Mouse (Mus musculus) frontal cortex, adult (tissue): ENCODE data around the gene Ercc1.

Experiments used
- ATAC-seq: cut with Nextera tagmentation; 2 replicates; pipeline ENCODE4 v1.9.2; 2017; ENCODE audit warnings: mild to moderate bottlenecking, moderate library complexity, mixed read lengths; ENCODE audit not compliant: low TSS enrichment

Ercc1 gene

GRCm38 (mm10) chr7:19309278-19309883 lies 35.2 kb upstream of the Ercc1 start:
- ATAC-seq, result no peak

GRCm38 (mm10) chr7:19309884-19310641 lies 34.5 kb upstream of the Ercc1 start, which contains the start of gene Fosb:
Fosb (minus strand) TSS chr7:19310051.
- ATAC-seq, result peak; percentile 50

- no peak for ATAC-seq
These were observed 32.6 kb upstream of the Ercc1 start for GRCm38 (mm10) chr7:19311991-19312390.

- ATAC-seq, result no peak
These were observed 30.5 kb upstream of the Ercc1 start for GRCm38 (mm10) chr7:19314033-19314432.

- no peak for ATAC-seq
These were observed 28.0 kb upstream of the Ercc1 start for GRCm38 (mm10) chr7:19316451-19317161.

GRCm38 (mm10) chr7:19318201-19318600 lies 26.4 kb upstream of the Ercc1 start:
- no peak for ATAC-seq

- no peak for ATAC-seq
These were observed 25.9 kb upstream of the Ercc1 start for GRCm38 (mm10) chr7:19318676-19319075.

- ATAC-seq, result peak; percentile 27
These were observed 25.1 kb upstream of the Ercc1 start for GRCm38 (mm10) chr7:19319458-19319857.

GRCm38 (mm10) chr7:19319906-19320305 lies 24.7 kb upstream of the Ercc1 start:
- peak; percentile 94 for ATAC-seq

GRCm38 (mm10) chr7:19320637-19321036 lies 23.9 kb upstream of the Ercc1 start:
- ATAC-seq, result no peak

GRCm38 (mm10) chr7:19321464-19321863 lies 23.1 kb upstream of the Ercc1 start:
- ATAC-seq, result no peak

GRCm38 (mm10) chr7:19322489-19322888 lies 22.1 kb upstream of the Ercc1 start:
- ATAC-seq, result no peak

GRCm38 (mm10) chr7:19324221-19324620 lies 20.4 kb upstream of the Ercc1 start:
- no peak for ATAC-seq

- no peak for ATAC-seq
These were observed 19.0 kb upstream of the Ercc1 start for GRCm38 (mm10) chr7:19325262-19326199.

GRCm38 (mm10) chr7:19326359-19326758 lies 18.2 kb upstream of the Ercc1 start:
- peak; percentile 66 for ATAC-seq

- peak; percentile 81 for ATAC-seq
These were observed 17.4 kb upstream of the Ercc1 start for GRCm38 (mm10) chr7:19327128-19327527.

- ATAC-seq, result no peak
These were observed 16.8 kb upstream of the Ercc1 start for GRCm38 (mm10) chr7:19327782-19328181.

GRCm38 (mm10) chr7:19328425-19328824 lies 16.2 kb upstream of the Ercc1 start:
- ATAC-seq, result no peak

- no peak for ATAC-seq
These were observed 12.7 kb upstream of the Ercc1 start for GRCm38 (mm10) chr7:19331910-19332309.

GRCm38 (mm10) chr7:19332709-19333352 lies 11.7 kb upstream of the Ercc1 start:
- ATAC-seq, result peak; percentile 77

- no peak for ATAC-seq
These were observed 9.0 kb upstream of the Ercc1 start for GRCm38 (mm10) chr7:19335583-19335982.
